Comparison of ENCODE assay signal across 8 mouse cellular contexts in the genomic region with DNA sequence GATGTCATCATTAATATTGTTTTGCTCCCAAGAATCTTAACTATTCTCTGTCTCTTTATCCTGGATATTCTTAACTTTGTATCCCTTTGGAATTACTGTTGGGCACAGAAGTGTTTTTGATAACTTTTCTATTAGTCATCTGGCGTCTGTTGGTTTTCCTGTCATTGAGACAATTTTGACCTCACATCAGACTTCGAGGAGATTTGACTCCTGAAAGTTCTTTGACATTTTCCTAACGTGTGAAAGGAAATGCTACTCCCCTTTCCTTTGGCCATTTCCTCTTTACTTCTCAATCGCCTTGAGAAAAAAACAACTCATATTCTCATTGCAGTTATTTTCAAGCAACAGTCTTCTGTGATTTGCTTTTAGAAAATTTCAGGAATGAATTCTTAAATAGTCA. TPM values are rescaled to one million over a fixed set of nuclear protein-coding genes. Genes with fewer than 3 reads are reported as not detected.
DNase-seq lines count a peak whose midpoint lies in the region; ATAC-seq and TF ChIP-seq lines count a peak whose summit lies in the region.

No protein-coding gene starts in this region.

- ATAC-seq in kidney, postnatal 0 days (replicated peaks; ENCODE audit: low FRiP score, low read depth) = no peak
- no peak for ATAC-seq in embryonic facial prominence, embryonic 14.5 days (ENCODE audit: low read depth)
- ATAC-seq in intestine, embryonic 15.5 days = no peak

- no peak for TF ChIP-seq CTCF in kidney, postnatal 0 days (IDR thresholded peaks at IDR 0.05; ENCODE audit: low read depth)

- no peak for DNase-seq in kidney, postnatal 0 days (ENCODE audit: low spot score)
- no peak for DNase-seq in kidney, adult 11 months
- no peak for DNase-seq in embryonic facial prominence, embryonic 14.5 days (ENCODE audit: low spot score)
- peak; percentile 38 for DNase-seq in naive thymus-derived CD4-positive, alpha-beta T cell, adult 2 months (ENCODE audit: low read depth)
- no peak for DNase-seq in thymus, postnatal 14 days
- DNase-seq in layer of hippocampus, adult 18-20 months (ENCODE audit: low spot score in 2 of 2) = no peak
- DNase-seq in spleen, postnatal 36 days (ENCODE audit: low spot score in 2 of 2) = no peak

- 2% methylated on average over 4 of the region's 4 CpGs for WGBS in kidney, postnatal 0 days
- WGBS in embryonic facial prominence, embryonic 14.5 days = 2% methylated on average over 4 of the region's 4 CpGs
- 3% methylated on average over 4 of the region's 4 CpGs for WGBS in intestine, embryonic 15.5 days

- peak overlapping the region; percentile 94 for H3K4me3 ChIP-seq in kidney, postnatal 0 days (replicated peaks; ENCODE audit: low read depth, low read length)
- H3K4me3 ChIP-seq in embryonic facial prominence, embryonic 14.5 days (ENCODE audit: low read depth, low read length) = peak overlapping the region; percentile 92
- H3K4me3 ChIP-seq in intestine, embryonic 15.5 days (replicated peaks) = peak overlapping the region; percentile 28

- no peaks in the 10 kb centered on the region for H3K36me3 ChIP-seq in kidney, postnatal 0 days (ENCODE audit: insufficient read depth, low read length)
- 0 out of 2 replicates have a peak, but pooled peaks cover 5% of the 10 kb centered on the region for H3K36me3 ChIP-seq in embryonic facial prominence, embryonic 14.5 days (ENCODE audit: control insufficient read depth, insufficient read depth, low read length)
- H3K36me3 ChIP-seq in intestine, embryonic 15.5 days = no peaks in the 10 kb centered on the region

- no peaks in the 10 kb centered on the region for H3K9me3 ChIP-seq in kidney, postnatal 0 days (replicated peaks; ENCODE audit: low read length)
- no peaks in the 10 kb centered on the region for H3K9me3 ChIP-seq in embryonic facial prominence, embryonic 14.5 days (ENCODE audit: control insufficient read depth, low read length)
- H3K9me3 ChIP-seq in intestine, embryonic 15.5 days = no peaks in the 10 kb centered on the region

- H3K27ac ChIP-seq in kidney, postnatal 0 days = no peak overlapping the region
- H3K27ac ChIP-seq in embryonic facial prominence, embryonic 14.5 days (replicated peaks; ENCODE audit: low read depth, low read length) = no peak overlapping the region
- H3K27ac ChIP-seq in intestine, embryonic 15.5 days = no peak overlapping the region

- peak overlapping the region; percentile 27; the same call in 1 of the 2 replicates for H3K9ac ChIP-seq in kidney, postnatal 0 days (ENCODE audit: low read depth, low read length)
- peak overlapping the region; percentile 96 for H3K9ac ChIP-seq in embryonic facial prominence, embryonic 14.5 days (ENCODE audit: low read depth, low read length)
- no peak overlapping the region for H3K9ac ChIP-seq in intestine, embryonic 15.5 days

- H3K27me3 ChIP-seq in kidney, postnatal 0 days (ENCODE audit: insufficient read depth, low read length) = no peaks in the 10 kb centered on the region
- no peaks in the 10 kb centered on the region for H3K27me3 ChIP-seq in embryonic facial prominence, embryonic 14.5 days (replicated peaks; ENCODE audit: control insufficient read depth, insufficient read depth, low read length)
- H3K27me3 ChIP-seq in intestine, embryonic 15.5 days (replicated peaks) = no peaks in the 10 kb centered on the region

- 0 out of 2 replicates have a peak, but pooled peaks cover 3% of the 10 kb centered on the region for H3K4me1 ChIP-seq in kidney, postnatal 0 days (replicated peaks; ENCODE audit: insufficient read depth, low read length)
- peaks cover 14% of the 10 kb centered on the region for H3K4me1 ChIP-seq in embryonic facial prominence, embryonic 14.5 days (ENCODE audit: control insufficient read depth, insufficient read depth, low read length)
- H3K4me1 ChIP-seq in intestine, embryonic 15.5 days (replicated peaks) = 0 out of 2 replicates have a peak, but pooled peaks cover 9% of the 10 kb centered on the region

- peak overlapping the region; percentile 88 for H3K4me2 ChIP-seq in kidney, postnatal 0 days (ENCODE audit: low read length)
- peak overlapping the region; percentile 83 for H3K4me2 ChIP-seq in embryonic facial prominence, embryonic 14.5 days (ENCODE audit: low read depth, low read length)
- H3K4me2 ChIP-seq in intestine, embryonic 15.5 days (replicated peaks) = peak overlapping the region; percentile 87

RNA-seq across cellular contexts. Expression of gene Bmpr2, which starts 2.1 kb away (rescaled TPM):
- 9.3 and 9.8 TPM in 2 replicates for polyA plus RNA-seq in kidney, postnatal 0 days (2015; fragmentation: Nextera tagmentation; extraction: Ambion mirVana)
- polyA plus RNA-seq in embryonic facial prominence, embryonic 14.5 days (2014; fragmentation: Nextera tagmentation; extraction: Ambion mirVana) = 13.9 and 15.4 TPM in 2 replicates
- 5.9 and 6.7 TPM in 2 replicates for polyA plus RNA-seq in intestine, embryonic 15.5 days (2015; fragmentation: Nextera tagmentation; extraction: Ambion mirVana)
- total RNA-seq in layer of hippocampus, adult 18-20 months (2021) = 10 to 100 TPM; 87.9 to 90.0 TPM

Comparison
In these comparisons a context has a peak if more than half of its experiments do, and no peak if none do; other contexts are left out.
1. H3K4me3 ChIP-seq: peak in every context shown above with its lines; median percentile 94 in kidney, postnatal 0 days; 92 in embryonic facial prominence, embryonic 14.5 days; 28 in intestine, embryonic 15.5 days.